Mouse (Mus musculus) small intestine, adult 2 months (tissue): Measurements from ENCODE around the gene Ropn1l.

ENCODE experiments used
- CTCF ChIP-seq: fragments of 200-500 bp; IDR thresholded peaks from 2 replicates; pipeline ENCODE4 v1.5.1; 2012; ENCODE audit warnings: low read depth, mild to moderate bottlenecking, control low read depth, inconsistent platforms, low read length, moderate library complexity, mixed read lengths; ENCODE audit not compliant: insufficient replicate concordance, insufficient read length; ENCODE audit errors: extremely low read depth
- POLR2A ChIP-seq: fragments of 200-500 bp; IDR thresholded peaks from 2 replicates; pipeline ENCODE4 v1.6.1; 2012; ENCODE audit warnings: low read depth, mild to moderate bottlenecking, control low read depth, inconsistent platforms, low read length, moderate library complexity

DNA sequence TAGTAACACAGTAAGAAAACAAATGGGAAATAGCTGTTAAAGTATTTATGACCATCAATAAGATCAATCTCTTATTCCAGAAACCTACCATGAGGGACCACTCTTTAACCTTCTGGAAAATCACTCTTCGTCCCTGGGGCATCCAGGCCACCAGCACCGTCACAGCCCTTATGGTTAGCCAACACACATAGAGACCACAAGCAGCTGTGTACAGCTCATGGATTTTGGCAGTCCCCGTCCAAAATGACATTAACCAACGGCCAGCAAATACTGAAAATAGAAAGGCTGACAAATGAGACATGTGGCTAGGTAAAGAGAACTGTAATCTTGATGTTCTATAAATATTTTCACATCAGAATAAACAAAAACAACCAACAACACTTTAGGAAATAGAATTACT lies 18.0 kb upstream of the Ropn1l start:
- no peak for TF ChIP-seq CTCF
- TF ChIP-seq POLR2A, result no peak
